Mouse (Mus musculus) spleen, postnatal 14 days (tissue): ENCODE measurements around the gene Lgals12.
A peak's percentile ranks its signal among the peaks of the same experiment; 100 is the strongest.

Source experiments
- DNase-seq, 2 experiments: peaks; one replicate each; pipeline ENCODE4 v3.0.0; 2021 to 2022; ENCODE audit warnings: low spot score in 2 of 2

Gene Lgals12

GRCm38 (mm10) chr19:7583599-7583998 is 23.4 kb downstream of the Lgals12 start:
- no peak for DNase-seq

- DNase-seq = no peak
Observed at GRCm38 (mm10) chr19:7583101-7583500, 23.9 kb downstream of the Lgals12 start.

GRCm38 (mm10) chr19:7581042-7581441 is 26.0 kb downstream of the Lgals12 start:
- DNase-seq = no peak

GRCm38 (mm10) chr19:7577710-7578109 is 29.3 kb downstream of the Lgals12 start:
- no peak for DNase-seq

GRCm38 (mm10) chr19:7576180-7576579 is 30.8 kb downstream of the Lgals12 start:
- DNase-seq = no peak

GRCm38 (mm10) chr19:7569650-7570049 is 37.3 kb downstream of the Lgals12 start:
- no peak for DNase-seq

GRCm38 (mm10) chr19:7568364-7568763 is 38.6 kb downstream of the Lgals12 start:
- DNase-seq = no peak

- DNase-seq = no peak
Observed at GRCm38 (mm10) chr19:7566826-7567225, 40.2 kb downstream of the Lgals12 start.

- no peak for DNase-seq
Observed at GRCm38 (mm10) chr19:7564457-7564856, 42.5 kb downstream of the Lgals12 start.

- no peak for DNase-seq
Observed at GRCm38 (mm10) chr19:7563676-7564075, 43.3 kb downstream of the Lgals12 start.

GRCm38 (mm10) chr19:7562601-7563129 is 44.3 kb downstream of the Lgals12 start:
- no peak for DNase-seq

- DNase-seq = no peak
Observed at GRCm38 (mm10) chr19:7561456-7561855, 45.5 kb downstream of the Lgals12 start.

GRCm38 (mm10) chr19:7559986-7560385 is 47.0 kb downstream of the Lgals12 start:
- no peak for DNase-seq

GRCm38 (mm10) chr19:7558675-7559074 is 48.3 kb downstream of the Lgals12 start:
- DNase-seq = no peak

- DNase-seq = no peak
Observed at GRCm38 (mm10) chr19:7557844-7558243, 49.1 kb downstream of the Lgals12 start.

GRCm38 (mm10) chr19:7557328-7557822 is 49.6 kb downstream of the Lgals12 start, which contains the start of gene Pla2g16:
Pla2g16 (plus strand) TSS chr19:7557459.
- peak; percentile 46 to 59 for DNase-seq

GRCm38 (mm10) chr19:7556641-7557040 is 50.4 kb downstream of the Lgals12 start:
- DNase-seq = no peak

- no peak for DNase-seq
Observed at GRCm38 (mm10) chr19:7554881-7555280, 52.1 kb downstream of the Lgals12 start.

- no peak for DNase-seq
Observed at GRCm38 (mm10) chr19:7553441-7553840, 53.6 kb downstream of the Lgals12 start.

GRCm38 (mm10) chr19:7552301-7552673 is 54.7 kb downstream of the Lgals12 start:
- no peak for DNase-seq

GRCm38 (mm10) chr19:7551550-7552300 is 55.3 kb downstream of the Lgals12 start:
- DNase-seq = no peak

GRCm38 (mm10) chr19:7548924-7549323 is 58.1 kb downstream of the Lgals12 start:
- no peak for DNase-seq
